Mouse (Mus musculus) MEL (cell line): ENCODE measurements around the gene Cabp2.

Experiments used
- CHD2 ChIP-seq: IDR thresholded peaks from 2 replicates; pipeline ENCODE4 v1.6.1; 2011; ENCODE audit warnings: low read length, improper control_type of control experiment
- CTCF ChIP-seq, 3 experiments: IDR thresholded peaks in 2 of 3; conservative IDR thresholded peaks in 1 of 3; 2 replicates each; pipeline ENCODE4 v1.5.1; 2011 to 2012; ENCODE audit warnings: low read length in 3 of 3, low read depth in 2 of 3, mild to moderate bottlenecking in 2 of 3, improper control_type of control experiment in 1 of 3, inconsistent platforms in 1 of 3, mixed read lengths in 1 of 3, moderate library complexity in 1 of 3; ENCODE audit not compliant: control insufficient read depth in 1 of 3, insufficient read depth in 1 of 3, poor library complexity in 1 of 3, severe bottlenecking in 1 of 3
- E2F4 ChIP-seq: IDR thresholded peaks from 2 replicates; pipeline ENCODE4 v1.6.1; 2011; ENCODE audit warnings: low read depth, low read length, improper control_type of control experiment, borderline replicate concordance
- EP300 ChIP-seq, 2 experiments: IDR thresholded peaks; 2 replicates each; pipeline ENCODE4 v1.6.1; 2011; ENCODE audit warnings: improper control_type of control experiment in 2 of 2, low read length in 2 of 2, low read depth in 1 of 2, mild to moderate bottlenecking in 1 of 2
- HCFC1 ChIP-seq: IDR thresholded peaks from 2 replicates; pipeline ENCODE4 v1.6.1; 2012; ENCODE audit warnings: low read depth, mild to moderate bottlenecking, inconsistent platforms, low read length, improper control_type of control experiment, moderate library complexity
- NELFE ChIP-seq: IDR thresholded peaks from 2 replicates; pipeline ENCODE4 v1.6.1; 2011; ENCODE audit warnings: low read depth, low read length, improper control_type of control experiment
- POLR2A ChIP-seq, 2 experiments: IDR thresholded peaks; 2 replicates each; pipeline ENCODE4 v1.6.1; 2011 to 2012; ENCODE audit warnings: low read length in 2 of 2, mild to moderate bottlenecking in 2 of 2, control low read depth in 1 of 2, improper control_type of control experiment in 1 of 2, low read depth in 1 of 2, moderate library complexity in 1 of 2; ENCODE audit not compliant: control insufficient read depth in 1 of 2, insufficient read depth in 1 of 2, poor library complexity in 1 of 2
- RAD21 ChIP-seq: IDR thresholded peaks from 2 replicates; pipeline ENCODE4 v1.6.1; 2011; ENCODE audit warnings: mild to moderate bottlenecking, low read depth, low read length, improper control_type of control experiment
- TBP ChIP-seq: IDR thresholded peaks from 2 replicates; pipeline ENCODE4 v1.8.0; 2011; ENCODE audit warnings: low read depth, low read length, improper control_type of control experiment
- UBTF ChIP-seq: IDR thresholded peaks from 2 replicates; pipeline ENCODE4 v1.6.1; 2012; ENCODE audit warnings: low read depth, mild to moderate bottlenecking, inconsistent platforms, low read length, improper control_type of control experiment, moderate library complexity, borderline replicate concordance; ENCODE audit not compliant: insufficient read depth
- ZMIZ1 ChIP-seq: IDR thresholded peaks from 2 replicates; pipeline ENCODE4 v1.6.1; 2012; ENCODE audit warnings: low read depth, mild to moderate bottlenecking, inconsistent platforms, low read length, improper control_type of control experiment, moderate library complexity

GRCm38 (mm10) chr19:4086156-4086555 lies 4.8 kb downstream of the Cabp2 start:
- no peak for TF ChIP-seq HCFC1
- no peak for TF ChIP-seq EP300 (IDR thresholded peaks at IDR 0.05; ENCODE audit: low read depth in 1 of 2, low read length in 2 of 2)
- TF ChIP-seq RAD21, result no peak
- TF ChIP-seq CTCF (IDR thresholded peaks at IDR 0.05 in 2 of 3, conservative IDR thresholded peaks at IDR 0.05 in 1 of 3; ENCODE audit: control insufficient read depth in 1 of 3, insufficient read depth in 1 of 3, low read depth in 2 of 3, low read length in 3 of 3, poor library complexity in 1 of 3, severe bottlenecking in 1 of 3), result no peak
- TF ChIP-seq E2F4, result no peak
- no peak for TF ChIP-seq TBP
- TF ChIP-seq POLR2A (IDR thresholded peaks at IDR 0.05; ENCODE audit: control insufficient read depth in 1 of 2, insufficient read depth in 1 of 2, low read depth in 1 of 2, low read length in 2 of 2, poor library complexity in 1 of 2), result no peak
- no peak for TF ChIP-seq ZMIZ1
- no peak for TF ChIP-seq UBTF
- no peak for TF ChIP-seq CHD2
- no peak for TF ChIP-seq NELFE
